Mouse (Mus musculus): ENCODE measurements around the gene Utp6.
"Not testable (repeated sequence)": the region's sequence is repeated elsewhere in the genome, so short reads cannot be mapped to it uniquely, and the experiment has no call there.

Utp6 gene

DNA sequence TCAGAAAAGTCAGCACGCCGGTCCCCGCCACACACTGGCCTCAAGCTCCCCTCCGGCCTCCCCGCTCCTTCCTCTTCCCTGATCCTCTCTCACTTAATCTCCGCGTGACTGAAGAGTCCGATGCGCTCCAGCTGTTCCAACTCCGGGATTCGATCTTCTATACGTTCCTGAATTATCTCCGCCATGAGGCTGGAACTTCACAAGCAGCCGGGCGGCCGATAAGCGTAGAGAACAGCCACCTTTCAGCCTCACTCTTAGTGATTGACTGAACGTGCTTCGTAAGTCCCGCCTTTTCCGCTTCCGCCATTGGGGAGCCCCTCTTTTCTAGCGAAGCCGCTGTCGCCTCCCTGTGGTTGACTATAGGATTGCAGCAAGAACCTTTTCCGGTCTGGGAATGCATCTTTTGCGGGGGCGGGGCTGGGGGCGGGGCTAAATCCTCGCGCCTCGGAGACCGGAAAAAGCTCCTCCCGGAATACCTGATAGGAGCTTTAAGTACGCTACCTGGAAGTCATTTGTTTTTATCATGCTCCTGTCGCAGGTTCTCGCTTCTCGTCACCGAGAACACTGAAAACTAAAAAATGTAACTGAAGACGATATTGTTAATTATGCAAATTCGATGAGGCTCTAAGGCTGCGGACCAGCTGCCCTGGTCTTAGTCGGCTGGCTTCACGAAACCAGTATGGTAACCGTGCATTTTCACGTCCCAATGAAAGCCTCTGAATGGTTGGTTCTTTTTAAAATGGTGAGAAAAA lies at the start of gene Utp6:
Gene Utp6 (minus strand): TSS at position 266 of the 752 bp plus-strand sequence.
- DNase-seq (ENCODE audit: low spot score in 2 of 2): peak; percentile 93 to 97

DNA sequence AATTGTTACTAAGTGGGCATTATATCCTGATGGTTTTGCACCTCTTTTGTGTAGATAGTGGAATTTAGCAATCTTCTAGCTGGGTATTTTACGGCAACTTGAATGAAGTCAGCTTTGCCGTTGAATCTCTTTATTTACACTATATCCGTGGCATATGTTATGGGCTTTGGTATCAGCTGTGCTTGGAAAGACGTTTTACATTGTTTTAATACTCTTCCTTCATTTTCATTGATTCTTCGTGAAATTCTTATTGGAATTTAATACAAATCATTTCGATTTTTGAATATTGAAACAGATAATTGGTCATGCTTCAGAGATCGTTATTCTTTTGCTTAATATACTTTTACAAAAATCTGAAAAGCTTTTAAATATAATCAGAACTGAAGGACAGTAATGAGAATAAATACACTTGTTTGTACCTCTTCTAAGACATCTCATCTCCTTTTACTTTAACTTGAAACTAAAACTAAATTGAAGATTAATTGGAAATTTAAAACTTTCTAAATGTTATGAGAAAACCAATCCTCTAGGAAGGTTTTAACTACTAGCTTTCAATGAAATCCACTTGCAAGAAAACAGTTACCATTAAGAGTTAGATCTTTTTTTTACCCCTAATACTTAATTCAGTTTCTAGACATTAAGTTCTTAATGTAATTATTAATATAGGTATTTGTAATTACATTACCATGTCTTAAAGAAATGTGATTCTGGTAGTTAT lies 32.2 kb upstream of the Utp6 start:
- no peak for DNase-seq (ENCODE audit: low spot score in 2 of 2)

DNA sequence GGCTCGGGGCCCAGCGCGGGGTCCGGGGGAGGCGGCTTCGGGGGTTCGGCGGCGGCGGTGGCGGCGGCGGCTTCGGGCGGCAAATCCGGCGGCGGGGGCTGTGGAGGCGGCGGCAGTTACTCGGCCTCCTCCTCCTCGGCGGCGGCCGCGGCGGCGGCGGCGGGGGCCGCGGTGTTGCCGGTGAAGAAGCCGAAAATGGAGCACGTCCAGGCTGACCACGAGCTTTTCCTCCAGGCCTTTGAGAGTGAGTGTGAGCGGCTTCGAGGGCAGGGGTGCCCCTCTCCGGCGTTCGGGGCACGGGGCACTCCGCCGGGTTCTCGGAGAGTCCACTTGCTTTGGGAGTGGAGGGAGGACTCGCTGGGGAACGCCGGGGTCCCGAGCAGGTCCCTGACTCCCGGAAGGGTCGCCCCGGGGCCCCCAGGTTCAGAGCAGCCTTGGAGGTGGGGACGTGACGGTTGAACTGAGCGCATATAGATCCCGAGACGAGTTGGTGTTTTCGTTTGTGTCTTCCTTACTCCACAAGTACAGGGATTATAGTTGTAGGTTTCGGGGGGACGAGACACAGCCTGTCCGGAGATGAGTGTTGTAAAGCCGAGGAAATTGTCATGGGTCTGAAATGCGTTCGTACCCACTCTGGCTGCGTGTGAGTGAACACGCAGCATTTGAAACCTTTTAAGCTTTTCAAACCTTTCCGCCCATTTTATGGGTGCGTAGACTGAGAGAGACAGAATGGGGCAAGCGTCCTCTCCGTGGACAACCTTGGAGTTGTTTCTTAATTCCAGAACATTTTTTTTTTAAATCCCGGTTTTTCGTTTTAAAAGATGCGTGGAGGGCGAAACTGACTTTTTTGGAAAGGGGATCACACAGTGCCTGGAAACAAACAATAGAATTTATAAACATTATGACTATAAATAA lies 31.4 kb upstream of the Utp6 start:
- DNase-seq (ENCODE audit: low spot score in 2 of 2): peak; percentile 25 to 30

DNA sequence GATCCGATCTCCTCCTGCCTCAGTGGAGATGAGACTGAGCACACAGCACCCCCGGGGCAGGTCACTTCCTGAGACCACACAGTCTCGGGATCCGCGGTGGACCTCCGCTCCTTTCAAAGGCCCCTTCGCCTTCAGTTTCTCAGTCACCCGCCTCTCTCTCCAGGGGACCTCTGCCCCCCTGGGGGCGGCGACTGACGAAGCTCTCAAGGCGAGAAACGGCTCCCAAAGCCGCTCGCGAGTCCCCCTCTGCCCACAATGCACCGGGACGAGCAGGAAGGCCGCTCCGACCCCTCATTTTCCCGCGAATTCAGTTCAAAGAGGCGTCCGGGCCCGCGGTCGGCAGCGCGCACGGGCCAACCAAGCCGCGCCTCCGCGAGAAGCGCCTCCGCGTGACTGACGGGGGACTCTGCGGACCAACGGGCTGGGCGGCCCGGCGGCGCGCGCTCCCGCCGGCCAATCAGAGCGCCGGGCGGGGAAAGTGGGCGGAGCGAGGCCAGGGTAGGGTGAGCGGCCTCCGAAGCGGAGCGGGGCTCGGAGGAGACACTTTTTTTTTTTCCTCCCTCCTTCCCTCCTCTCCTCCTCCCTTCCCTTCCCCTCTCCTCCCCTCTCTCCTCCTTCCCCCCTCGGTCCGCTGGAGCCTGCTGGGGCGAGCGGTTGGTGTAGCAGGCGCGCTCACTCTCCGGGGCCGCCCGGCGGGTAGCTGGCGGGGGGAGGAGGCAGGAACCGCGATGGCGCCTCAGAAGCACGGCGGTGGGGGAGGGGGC lies 30.6 kb upstream of the Utp6 start, which contains the start of gene Suz12:
Gene Suz12 (plus strand): TSS at position 515 of the 764 bp plus-strand sequence.
- DNase-seq (ENCODE audit: low spot score in 2 of 2): peak; percentile 91 to 92

DNA sequence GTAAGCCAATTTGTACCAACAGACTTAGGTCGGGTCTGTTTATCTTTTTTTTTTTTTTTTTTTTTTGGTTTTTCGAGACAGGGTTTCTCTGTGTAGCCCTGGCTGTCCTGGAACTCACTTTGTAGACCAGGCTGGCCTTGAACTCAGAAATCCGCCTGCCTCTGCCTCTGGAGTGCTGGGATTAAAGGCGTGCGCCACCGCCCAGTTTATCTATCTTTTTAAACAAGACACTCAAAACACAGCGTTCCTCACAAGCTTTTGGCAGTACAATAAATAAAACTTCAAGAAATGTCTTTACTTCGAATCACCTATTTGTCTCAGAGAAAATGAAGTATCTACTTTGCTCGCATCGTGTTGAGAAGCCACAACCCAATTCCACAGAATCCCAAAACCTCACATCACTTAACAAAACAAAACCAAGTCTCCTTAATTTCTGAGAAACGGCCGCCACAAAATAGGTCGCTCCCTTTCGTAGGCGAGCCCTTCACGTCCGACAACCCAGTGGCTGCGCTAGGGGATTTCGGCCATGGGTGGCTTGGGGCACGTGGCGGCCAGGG lies 29.9 kb upstream of the Utp6 start:
- no peak for DNase-seq (ENCODE audit: low spot score in 2 of 2)

DNA sequence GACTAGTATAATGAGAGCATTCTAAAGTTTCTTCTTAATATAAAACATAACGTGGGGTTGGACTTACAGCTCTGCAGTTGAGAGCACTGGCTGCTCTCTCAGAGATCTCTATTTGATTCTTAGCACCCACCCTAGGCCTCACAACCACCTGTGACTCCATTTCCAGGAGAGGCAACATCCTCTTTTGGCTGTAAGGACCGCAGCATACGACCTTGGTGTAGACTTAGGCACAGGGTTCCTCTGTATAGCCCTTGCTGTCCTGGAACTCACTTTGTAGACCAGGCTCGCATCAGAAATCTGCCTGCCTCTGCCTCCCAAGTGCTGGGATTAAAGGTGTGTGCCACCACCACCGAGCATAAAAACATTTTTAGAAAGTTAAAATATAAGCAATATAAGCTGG lies 29.4 kb upstream of the Utp6 start:
- no peak for DNase-seq (ENCODE audit: low spot score in 2 of 2)

DNA sequence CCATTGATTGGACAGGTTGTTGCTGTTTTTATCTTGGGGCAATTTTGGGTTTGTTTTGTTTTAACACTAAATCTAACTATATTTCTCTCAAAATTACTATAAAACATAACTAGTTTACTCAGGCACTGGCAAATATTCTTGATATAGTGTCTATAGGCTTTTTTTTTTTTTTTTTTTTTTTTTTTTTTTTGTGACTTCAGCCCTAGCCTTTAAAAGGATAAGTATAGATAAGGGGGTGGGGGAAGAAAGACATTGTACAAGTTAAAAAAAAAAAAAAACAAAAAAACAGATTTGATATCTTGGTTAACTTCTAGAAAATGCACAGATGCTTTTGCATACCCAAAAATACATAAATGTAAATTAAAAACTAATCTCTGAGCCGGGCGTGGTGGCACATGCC lies 27.9 kb upstream of the Utp6 start:
- no peak for DNase-seq (ENCODE audit: low spot score in 2 of 2)

DNA sequence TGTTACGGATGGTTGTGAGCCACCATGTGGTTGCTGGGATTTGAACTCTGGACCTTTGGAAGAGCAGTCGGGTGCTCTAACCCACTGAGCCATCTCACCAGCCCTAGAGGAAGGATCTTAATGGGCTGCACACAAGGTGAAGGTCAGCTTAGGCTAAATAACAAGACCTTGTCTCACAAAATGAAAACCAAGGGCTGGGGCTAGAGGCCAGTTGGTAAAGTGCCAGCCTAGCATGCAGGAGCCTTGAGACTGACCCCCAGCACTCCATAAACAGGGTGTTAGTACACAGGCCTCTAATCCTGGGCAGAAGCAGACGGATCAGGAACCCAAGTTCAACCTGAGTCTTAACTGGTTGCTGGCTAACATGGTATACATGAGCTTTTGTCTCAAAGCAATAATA lies 25.7 kb upstream of the Utp6 start:
- DNase-seq (ENCODE audit: low spot score in 2 of 2): no peak

DNA sequence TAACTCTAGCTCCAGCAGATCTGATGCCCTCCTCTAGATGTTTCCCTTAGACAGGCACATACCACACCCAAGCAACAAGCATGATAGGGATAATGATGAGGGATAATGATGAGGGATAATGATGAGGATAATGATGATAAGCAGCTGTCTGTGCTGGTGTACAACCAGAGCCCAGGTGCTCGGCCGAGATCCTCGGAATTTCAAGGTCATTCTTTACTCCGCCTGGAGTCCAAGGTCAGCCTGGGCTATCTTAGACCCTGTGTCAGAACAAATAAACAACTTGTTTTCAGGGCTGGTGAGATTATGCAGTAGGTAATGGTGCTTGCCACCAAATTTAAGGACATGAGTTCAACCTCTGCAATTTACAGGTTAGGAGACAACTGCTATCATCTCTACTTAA lies 24.7 kb upstream of the Utp6 start:
- DNase-seq (ENCODE audit: low spot score in 2 of 2): no peak

DNA sequence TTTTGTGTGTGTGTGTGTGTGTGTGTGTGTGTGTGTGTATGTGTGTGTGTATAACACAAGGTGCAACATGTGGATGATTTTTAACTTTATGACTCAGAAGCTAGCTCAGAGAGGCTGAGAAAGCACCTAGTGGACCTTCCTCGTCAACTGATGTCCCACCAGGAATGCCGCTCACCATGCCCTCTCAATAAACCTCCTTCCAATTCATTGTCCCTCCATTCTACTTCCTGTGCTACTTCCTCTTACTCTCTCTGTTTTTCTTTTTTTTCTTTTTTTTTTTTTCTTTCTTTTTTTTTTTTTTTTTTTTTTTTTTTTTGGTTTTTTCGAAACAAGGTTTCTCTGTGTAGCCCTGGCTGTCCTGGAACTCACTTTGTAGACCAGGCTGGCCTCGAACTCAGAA lies 15.6 kb upstream of the Utp6 start:
- DNase-seq (ENCODE audit: low spot score in 2 of 2): not testable (repeated sequence)

DNA sequence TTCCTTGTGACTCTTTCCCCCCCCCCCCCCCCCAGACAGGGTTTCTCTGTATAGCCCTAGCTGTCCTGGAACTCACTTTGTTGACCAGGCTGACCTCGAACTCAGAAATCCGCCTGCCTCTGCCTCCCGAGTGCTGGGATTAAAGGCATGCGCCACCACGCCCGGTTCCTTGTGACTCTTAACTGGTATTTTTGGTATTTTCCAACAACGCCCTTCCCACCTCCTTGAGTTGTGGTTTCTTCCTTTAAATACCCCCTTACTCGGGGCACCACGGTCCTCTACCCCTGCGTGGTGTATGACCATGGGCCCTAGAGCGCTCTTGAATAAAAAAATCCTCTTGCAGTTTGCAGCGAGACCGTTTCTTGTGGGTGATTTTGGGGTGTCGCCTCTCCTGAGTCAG lies 14.9 kb upstream of the Utp6 start:
- not testable (repeated sequence) for DNase-seq (ENCODE audit: low spot score in 2 of 2)

DNA sequence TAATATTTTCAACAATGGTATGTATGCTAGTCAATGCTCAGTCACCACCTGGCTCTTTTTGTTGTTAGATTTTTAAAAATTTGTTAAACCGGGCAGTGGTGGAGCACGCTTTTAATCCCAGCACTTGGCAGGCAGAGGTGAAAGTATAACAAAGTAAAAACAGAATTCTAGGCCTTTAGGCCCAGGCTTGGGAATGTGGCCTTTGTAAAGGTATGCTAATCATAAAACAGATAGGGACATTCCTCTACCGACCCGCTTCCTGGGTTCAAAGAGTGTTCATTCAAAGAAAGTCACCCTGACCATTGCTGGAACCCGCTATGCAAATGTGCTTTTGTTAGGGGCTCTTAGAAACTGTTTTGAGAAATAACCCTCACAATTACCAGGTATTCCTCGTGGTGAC lies 14.5 kb upstream of the Utp6 start:
- DNase-seq (ENCODE audit: low spot score in 2 of 2): not testable (repeated sequence)

DNA sequence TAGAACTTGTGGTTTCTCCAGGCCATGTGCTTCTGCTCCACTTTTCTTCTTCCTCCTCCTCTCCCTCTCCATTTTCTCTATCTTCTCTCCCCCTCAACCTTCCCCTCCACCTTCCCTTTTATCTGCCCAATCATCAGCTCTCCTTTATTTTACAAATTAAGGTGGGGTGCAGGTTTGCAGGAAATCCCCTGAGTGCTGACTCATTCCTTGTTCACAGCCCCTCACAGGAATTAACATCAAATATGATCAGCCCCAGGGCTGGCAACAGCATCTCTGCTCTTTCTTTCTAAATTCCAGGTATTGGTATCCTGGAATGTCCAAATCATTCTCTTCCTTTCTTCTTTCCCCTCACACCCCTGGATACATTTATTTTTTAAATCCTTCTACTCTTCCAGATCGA lies 14.0 kb upstream of the Utp6 start:
- no peak for DNase-seq (ENCODE audit: low spot score in 2 of 2)

DNA sequence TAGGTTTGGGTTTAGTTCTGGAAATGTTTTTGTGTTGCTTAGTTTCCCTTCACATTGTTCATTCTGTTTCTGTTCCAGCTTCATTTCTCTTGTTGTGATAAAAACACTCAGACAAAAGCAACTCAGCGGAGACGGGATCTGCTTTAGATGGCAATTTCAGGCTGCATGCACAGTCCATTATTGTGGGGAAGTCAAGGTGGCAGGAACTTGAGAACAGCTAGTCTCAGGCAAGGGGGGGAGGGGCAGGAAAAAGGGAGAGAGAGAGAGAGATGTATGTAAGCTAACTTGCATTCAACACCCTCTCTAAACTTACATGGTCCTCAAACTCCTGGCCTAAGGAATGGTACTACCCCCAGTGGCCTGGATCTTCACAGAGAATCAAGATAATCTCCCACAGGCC lies 13.2 kb upstream of the Utp6 start:
- DNase-seq (ENCODE audit: low spot score in 2 of 2): no peak

DNA sequence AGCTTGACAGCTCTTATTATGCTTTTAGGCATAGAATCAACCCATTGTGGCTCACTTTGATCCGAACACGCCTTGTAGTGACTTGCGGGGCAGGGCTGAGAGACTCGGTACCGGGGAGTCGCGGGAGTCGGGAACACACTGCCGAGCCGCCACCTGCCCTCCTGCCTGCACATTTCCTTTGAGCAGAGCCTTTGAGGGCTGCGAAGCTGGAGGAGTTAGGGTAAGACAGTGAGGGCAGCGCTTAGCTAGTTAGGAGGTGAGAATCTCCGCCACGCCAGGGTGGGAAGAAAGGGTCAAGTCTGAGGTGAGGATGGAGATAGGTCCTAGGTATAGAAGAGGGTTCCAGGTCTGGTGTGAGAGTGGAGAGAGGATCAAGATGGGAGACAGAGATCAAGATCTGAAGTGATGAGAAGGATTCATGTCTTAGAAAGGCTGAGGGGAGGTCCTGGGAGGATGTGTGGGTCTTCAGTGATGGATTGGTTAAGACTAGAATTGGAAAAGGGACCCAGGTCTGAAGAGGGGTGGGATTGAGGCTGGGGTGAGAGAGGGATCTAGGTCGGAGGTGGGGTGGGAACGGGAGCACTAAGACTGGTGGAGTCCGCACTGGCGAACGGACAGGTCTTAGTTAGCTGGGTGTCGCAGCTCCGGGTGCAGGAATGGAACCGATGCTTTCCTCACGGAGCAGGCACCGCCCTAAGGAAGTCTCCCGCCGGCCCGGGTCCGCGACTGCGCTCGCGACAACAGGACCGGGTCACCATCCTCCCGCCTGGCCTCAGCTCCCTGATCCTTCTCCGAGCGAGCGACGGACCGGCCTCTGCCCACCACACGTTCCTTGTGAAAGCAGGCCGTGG lies 11.7 kb upstream of the Utp6 start:
- DNase-seq (ENCODE audit: low spot score in 2 of 2): peak in 1 of 2 experiments; percentile 8

DNA sequence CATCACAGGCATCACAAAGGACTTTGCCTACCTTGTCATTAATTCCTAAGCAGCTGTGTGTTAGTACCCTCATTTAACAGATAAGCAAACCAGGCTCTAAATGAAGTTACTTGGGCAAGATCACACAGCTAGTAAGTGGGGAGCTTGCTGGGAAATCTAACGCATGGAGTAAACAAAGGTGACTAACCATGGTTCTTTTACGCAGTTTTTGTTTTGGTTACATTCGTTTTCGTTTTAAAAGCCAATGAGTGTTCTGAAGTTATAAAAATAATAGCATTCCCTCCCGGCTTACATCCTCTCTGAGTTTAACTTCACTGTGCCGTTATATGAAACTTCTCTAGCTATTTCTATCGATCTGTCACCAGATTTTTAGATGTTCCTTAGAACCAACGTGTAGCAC lies 10.9 kb upstream of the Utp6 start:
- no peak for DNase-seq (ENCODE audit: low spot score in 2 of 2)

DNA sequence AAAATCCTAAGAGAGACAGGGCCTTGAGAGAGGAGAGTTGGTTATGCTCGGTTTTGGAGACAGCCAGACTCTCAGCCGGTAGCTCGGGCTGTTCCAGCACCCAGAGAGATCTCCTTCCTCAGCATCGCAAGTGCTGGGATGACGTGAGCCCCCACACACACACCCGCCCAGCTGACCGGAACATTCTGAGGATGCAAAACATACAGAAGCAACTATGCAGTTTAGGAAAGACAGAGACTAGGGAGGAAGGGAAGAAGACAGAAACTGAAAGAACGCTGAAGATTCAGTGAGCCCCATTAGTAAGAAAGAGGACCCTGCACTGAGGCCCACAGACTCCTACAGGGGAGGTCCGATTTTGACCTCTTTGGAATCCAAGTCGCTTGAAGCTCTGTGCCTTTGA lies 5.6 kb upstream of the Utp6 start:
- no peak for DNase-seq (ENCODE audit: low spot score in 2 of 2)

DNA sequence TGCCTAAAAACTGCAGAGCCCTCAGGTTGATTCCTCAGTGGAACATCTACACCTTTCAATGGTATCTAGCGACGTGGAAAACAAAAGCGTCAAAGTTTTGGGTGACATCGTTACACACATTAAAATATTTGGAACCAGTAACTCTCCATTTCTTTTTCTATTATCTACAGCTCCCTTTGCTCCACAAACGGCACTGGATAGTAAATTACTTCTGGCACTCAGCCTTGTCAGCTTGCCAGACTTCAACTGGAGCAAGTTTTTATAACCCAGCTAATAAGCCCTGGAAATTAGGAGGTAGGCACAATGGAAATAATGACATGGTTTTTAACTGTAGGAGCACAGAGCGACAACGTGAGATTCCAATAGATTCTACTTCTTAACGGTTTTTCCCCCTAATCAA lies 3.7 kb upstream of the Utp6 start:
- DNase-seq (ENCODE audit: low spot score in 2 of 2): no peak

DNA sequence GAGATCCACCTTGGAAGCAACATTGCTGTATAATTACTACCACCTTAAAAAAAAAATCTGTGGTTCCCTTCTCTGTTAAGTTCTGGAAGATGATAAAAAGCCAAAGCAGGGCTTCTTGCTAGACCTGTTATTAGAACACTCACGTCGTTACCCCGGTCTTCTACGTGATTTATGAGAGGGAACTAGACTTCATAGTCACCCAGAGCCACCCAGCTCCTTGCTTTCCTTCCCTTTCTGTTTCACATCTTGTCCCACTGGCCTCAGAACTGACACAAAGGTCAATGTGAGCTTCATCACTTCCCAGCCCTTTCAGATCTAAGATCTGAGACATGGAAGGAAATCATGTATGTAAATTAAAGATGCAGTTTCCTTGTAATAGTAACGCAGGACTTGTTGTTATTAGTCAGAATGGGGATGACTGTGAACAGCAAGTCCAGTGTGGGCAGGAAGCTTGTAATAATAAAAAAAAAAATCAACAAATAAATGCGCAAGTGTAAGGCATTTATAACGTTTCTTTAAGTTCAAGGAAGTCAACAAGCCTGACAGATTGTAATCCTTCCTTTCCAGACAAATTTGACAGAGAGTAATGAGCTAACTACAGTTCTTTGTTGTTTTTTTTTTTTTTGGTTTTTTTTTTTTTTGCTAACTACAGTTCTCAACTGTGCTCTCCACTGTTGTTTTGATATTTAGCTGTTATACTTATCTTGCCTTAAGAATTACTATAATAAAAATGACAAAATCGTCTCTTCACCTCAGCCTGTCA lies 1.2 kb upstream of the Utp6 start:
- DNase-seq (ENCODE audit: low spot score in 2 of 2): no peak

DNA sequence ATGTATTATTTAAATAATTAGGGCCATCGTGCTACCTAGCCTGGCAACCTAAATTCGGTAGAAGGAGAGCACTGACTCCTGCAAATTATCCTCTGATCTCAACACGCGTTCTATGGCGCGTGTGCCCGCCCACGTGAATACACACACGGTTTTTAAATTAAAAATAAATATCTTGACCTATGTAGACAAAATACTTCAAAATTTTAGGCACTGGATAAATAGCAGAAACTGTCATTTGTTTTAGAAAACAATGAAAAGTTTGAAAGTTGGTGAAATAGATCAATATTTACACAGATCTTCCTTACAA lies 640 bp upstream of the Utp6 start:
- DNase-seq (ENCODE audit: low spot score in 2 of 2): no peak
